Mouse (Mus musculus) stomach, embryonic 16.5 days (tissue): ENCODE data around the gene Dennd2a. TPM values are rescaled to one million over a fixed set of nuclear protein-coding genes. Genes with fewer than 3 reads are reported as not detected.
A peak's percentile ranks its signal among the peaks of the same experiment; 100 is the strongest.

Experiments used
- ATAC-seq: fragments of 200-750 bp; cut with Nextera tagmentation; 2 replicates; pipeline ENCODE4 v1.8.0; 2017; ENCODE audit warnings: moderate number of reproducible peaks, moderate TSS enrichment; ENCODE audit not compliant: insufficient read depth, low FRiP score
- H3K27ac ChIP-seq: fragments of 300-500 bp; sonication (generic); 2 replicates; pipeline ENCODE4 v1.5.1; 2014; ENCODE audit warnings: low read length
- H3K27me3 ChIP-seq: fragments of 300-500 bp; sonication (generic); 2 replicates; pipeline ENCODE4 v1.6.1; 2014; ENCODE audit warnings: low read length, control low read depth, mixed read lengths; ENCODE audit not compliant: control insufficient read depth, insufficient read depth
- H3K36me3 ChIP-seq: fragments of 300-500 bp; sonication (generic); 2 replicates; pipeline ENCODE4 v1.6.1; 2014; ENCODE audit warnings: low read length; ENCODE audit not compliant: control insufficient read depth, insufficient read depth
- H3K4me1 ChIP-seq: fragments of 300-500 bp; sonication (generic); 2 replicates; pipeline ENCODE4 v1.6.1; 2014; ENCODE audit warnings: low read length, control low read depth, mixed read lengths; ENCODE audit not compliant: control insufficient read depth, insufficient read depth
- H3K4me2 ChIP-seq: fragments of 300-500 bp; sonication (generic); 2 replicates; pipeline ENCODE4 v1.6.1; 2014; ENCODE audit warnings: low read depth, low read length, mixed read lengths
- H3K4me3 ChIP-seq: fragments of 300-500 bp; sonication (generic); replicated peaks from 2 replicates; pipeline ENCODE4 v1.5.1; 2014; ENCODE audit warnings: mild to moderate bottlenecking, low read length
- H3K9ac ChIP-seq: fragments of 300-500 bp; sonication (generic); 2 replicates; pipeline ENCODE4 v1.6.1; 2014; ENCODE audit warnings: low read length
- H3K9me3 ChIP-seq: fragments of 300-500 bp; sonication (generic); replicated peaks from 2 replicates; pipeline ENCODE4 v1.6.1; 2016; ENCODE audit warnings: low read length, control low read depth; ENCODE audit not compliant: control insufficient read depth
- WGBS: fragments of 180-500 bp; shearing (Covaris S2); extraction: QIAGEN DNeasy Blood & Tissue Kit; methylation state at CpG from one replicate; pipeline ENCODE4 v1.1.7; 2014; 5-methylcytosine and 5-hydroxymethylcytosine counted together
- polyA plus RNA-seq: library from polyadenylated mRNA; unstranded; fragments of >200 nt; fragmentation: Nextera tagmentation; extraction: Ambion mirVana; gene quantifications from 2 replicates; pipeline ENCODE4 v1.2.1, GENCODE M21; 2015

Gene Dennd2a
- polyA plus RNA-seq, 1 experiment from 2014 or later: 10.8 TPM

DNA sequence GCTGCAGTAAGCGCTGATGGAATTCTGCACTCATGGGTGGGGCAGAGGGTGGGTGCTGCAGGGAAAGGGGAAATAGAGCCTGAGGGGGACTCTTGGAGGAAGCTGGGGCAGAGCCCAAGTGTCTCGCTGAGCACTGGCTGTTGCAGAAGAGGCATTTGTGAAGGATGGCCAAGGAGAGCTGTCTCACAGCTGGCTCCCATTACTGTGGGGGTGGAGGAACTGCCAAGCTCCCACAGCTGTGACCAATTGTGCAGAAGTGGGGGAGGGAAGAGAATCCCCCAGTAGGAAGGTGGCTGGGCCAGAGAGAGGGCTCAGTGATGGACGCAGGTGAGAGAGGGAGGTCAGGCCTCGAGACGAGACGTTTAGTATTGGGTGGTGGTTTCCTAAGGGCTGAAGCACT lies 83.2 kb downstream of the Dennd2a start:
- no peak overlapping the region for H3K27ac ChIP-seq
- H3K9ac ChIP-seq: no peak overlapping the region
- peaks cover 5% of the 10 kb centered on the region; the same call in 1 of the 2 replicates for H3K36me3 ChIP-seq
- H3K4me3 ChIP-seq: no peak overlapping the region
- H3K27me3 ChIP-seq: no peaks in the 10 kb centered on the region
- peak; percentile 59; the same call in 1 of the 2 replicates for ATAC-seq
- WGBS: 48% methylated on average over 6 of the region's 6 CpGs
- H3K4me2 ChIP-seq: no peak overlapping the region
- H3K4me1 ChIP-seq: peaks cover 2% of the 10 kb centered on the region; the same call in 1 of the 2 replicates
- no peaks in the 10 kb centered on the region for H3K9me3 ChIP-seq

DNA sequence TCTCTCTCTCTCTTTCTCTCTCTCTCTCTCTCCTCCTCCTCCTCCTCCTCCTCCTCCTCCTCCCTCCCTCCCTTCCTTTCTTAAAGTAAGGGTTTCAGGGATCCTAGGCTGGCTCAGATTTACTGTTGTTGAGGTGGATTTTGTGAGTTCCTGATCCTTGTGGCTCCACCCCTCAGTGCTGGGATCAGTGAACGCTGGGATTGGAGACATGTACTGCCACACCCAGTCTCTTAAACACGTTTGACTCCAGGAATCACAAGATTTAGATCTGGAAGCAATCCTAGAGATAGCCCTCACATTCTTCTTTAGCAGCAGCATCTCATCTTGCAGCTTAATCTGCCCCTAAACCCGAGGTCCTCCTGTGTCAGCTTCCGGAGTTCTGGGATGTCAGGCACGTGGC lies 84.8 kb downstream of the Dennd2a start:
- WGBS: 56% methylated on average over 5 of the region's 5 CpGs
- Histone ChIP-seq H3K27me3 (no peaks in the 10 kb centered on the region), H3K36me3 (peaks cover 11% of the 10 kb centered on the region), H3K4me1 (peaks cover 2% of the 10 kb centered on the region; the same call in 1 of the 2 replicates), H3K27ac (no peak overlapping the region), H3K4me2 (no peak overlapping the region), H3K9me3 (no peaks in the 10 kb centered on the region), H3K4me3 (no peak overlapping the region), H3K9ac (no peak overlapping the region)
- ATAC-seq: no peak

DNA sequence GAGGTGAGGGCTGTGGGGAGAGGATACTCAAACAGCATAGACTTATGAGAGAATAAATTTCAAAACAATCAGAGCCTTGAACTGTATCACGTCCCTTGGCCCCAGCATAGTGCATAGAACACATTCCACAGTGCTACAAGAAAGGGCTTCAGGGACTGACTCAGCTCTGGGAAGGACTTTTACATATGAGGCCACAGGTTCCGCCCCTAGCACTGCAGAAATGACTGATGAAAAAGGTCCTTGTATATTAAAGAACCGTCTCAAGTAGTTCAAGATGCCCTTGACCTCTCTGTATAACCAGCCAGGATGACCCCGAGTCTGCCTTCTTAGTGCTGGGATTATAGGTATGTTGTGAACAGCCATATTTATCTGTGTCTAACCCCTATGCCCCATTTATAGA lies 85.4 kb downstream of the Dennd2a start:
- WGBS: 64% methylated on average over 4 of the region's 4 CpGs
- Histone ChIP-seq H3K27me3 (no peaks in the 10 kb centered on the region), H3K9me3 (no peaks in the 10 kb centered on the region), H3K9ac (no peak overlapping the region), H3K27ac (no peak overlapping the region), H3K4me2 (no peak overlapping the region), H3K4me1 (0 out of 2 replicates have a peak, but pooled peaks cover 2% of the 10 kb centered on the region), H3K36me3 (peaks cover 11% of the 10 kb centered on the region), H3K4me3 (no peak overlapping the region)
- no peak for ATAC-seq

DNA sequence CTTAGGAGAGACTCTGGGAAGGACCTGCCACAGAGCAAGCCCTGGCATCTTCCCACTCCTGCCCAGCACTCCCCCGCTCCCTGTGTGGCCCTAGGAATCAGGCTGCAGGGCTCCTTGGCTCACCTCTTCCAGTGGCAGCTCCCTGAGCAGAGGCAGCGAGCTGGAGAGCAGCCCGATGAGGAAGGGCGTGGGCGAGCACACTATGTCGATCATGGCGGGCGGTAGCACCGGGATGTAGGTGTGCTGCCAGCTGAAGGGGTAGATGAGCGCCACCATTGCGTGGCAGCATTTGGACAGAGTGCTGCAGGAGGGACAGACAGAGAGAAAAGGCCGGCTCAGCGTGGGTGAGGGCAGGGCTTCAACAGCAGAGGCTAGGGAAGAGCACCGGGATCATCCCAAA lies 87.6 kb downstream of the Dennd2a start:
- H3K36me3 ChIP-seq: peaks cover 11% of the 10 kb centered on the region
- 92% methylated on average over 14 of the region's 14 CpGs for WGBS
- no peak overlapping the region for H3K4me3 ChIP-seq
- H3K4me1 ChIP-seq: no peaks in the 10 kb centered on the region
- H3K27ac ChIP-seq: no peak overlapping the region
- H3K4me2 ChIP-seq: no peak overlapping the region
- H3K27me3 ChIP-seq: no peaks in the 10 kb centered on the region
- H3K9me3 ChIP-seq: no peaks in the 10 kb centered on the region
- H3K9ac ChIP-seq: no peak overlapping the region
- no peak for ATAC-seq

DNA sequence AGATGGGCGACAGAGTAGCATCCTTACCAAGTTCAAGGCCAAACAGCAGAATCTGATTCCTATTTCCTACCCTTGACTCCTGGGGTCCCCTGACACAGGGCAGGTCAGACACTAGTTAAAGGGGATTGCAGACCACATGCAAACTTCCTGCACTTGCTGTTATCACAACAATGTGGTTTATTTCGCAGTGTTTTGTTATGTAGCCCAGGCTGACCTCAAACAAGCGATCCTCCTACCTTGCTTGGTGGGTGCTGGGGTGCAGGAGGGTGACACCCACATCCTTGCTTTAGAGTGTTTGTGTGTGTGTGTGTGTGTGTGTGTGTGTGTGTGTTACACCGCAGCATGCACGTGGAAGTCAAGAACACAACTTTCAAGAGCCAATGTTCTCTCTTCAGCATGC lies 88.2 kb downstream of the Dennd2a start:
- H3K27me3 ChIP-seq: no peaks in the 10 kb centered on the region
- peaks cover 11% of the 10 kb centered on the region for H3K36me3 ChIP-seq
- ATAC-seq: no peak
- no peak overlapping the region for H3K27ac ChIP-seq
- H3K9ac ChIP-seq: no peak overlapping the region
- no peaks in the 10 kb centered on the region for H3K9me3 ChIP-seq
- WGBS: 84% methylated on average over 5 of the region's 5 CpGs
- no peak overlapping the region for H3K4me2 ChIP-seq
- H3K4me3 ChIP-seq: no peak overlapping the region
- H3K4me1 ChIP-seq: no peaks in the 10 kb centered on the region

DNA sequence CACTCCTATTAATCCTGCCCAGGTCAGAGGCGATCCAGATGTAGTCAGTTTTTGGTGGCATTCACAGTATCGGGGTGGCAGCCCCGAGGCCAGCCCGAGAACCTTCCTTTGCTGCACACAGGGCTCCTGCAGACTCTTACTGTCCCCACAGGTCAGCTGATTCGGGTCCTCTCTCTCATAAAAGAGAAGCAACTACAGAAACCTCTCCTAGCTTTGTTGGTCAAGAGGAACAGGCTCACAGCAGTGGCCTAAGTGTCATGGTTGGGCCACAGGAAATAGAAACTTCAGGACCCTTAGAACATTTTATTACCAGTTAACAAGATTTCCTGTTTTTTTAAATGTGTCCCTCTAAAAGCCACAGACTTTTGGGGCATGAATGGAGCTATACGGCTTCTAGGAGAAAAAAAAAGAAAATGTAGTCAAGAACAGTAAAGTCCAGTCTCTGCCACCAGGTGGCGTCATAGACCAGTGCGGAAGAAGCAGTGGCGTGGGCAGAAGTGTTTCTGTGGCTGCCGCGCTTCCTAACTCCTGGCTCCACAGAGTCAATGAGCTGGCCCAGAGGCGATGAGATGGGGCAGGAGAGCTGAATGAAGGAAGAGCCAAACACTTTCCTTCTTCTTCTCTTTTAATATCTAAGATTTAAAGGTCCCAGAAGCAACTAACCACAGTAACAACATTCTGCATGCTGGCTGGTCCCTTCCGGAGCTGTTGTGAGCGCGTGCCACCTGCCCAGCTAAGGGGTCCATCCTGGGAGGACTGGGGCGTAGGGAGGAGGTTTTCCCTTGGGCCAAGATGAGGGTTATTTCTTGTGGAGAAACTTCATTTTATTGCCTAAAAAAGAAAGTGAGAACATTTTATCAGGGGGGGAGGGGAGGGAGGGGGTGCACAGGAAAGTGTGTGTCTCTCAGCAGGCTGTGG lies 94.8 kb downstream of the Dennd2a start:
- 0 out of 2 replicates have a peak, but pooled peaks cover 4% of the 10 kb centered on the region for H3K36me3 ChIP-seq
- no peak overlapping the region for H3K4me2 ChIP-seq
- ATAC-seq: peak; percentile 44; the same call in 1 of the 2 replicates

DNA sequence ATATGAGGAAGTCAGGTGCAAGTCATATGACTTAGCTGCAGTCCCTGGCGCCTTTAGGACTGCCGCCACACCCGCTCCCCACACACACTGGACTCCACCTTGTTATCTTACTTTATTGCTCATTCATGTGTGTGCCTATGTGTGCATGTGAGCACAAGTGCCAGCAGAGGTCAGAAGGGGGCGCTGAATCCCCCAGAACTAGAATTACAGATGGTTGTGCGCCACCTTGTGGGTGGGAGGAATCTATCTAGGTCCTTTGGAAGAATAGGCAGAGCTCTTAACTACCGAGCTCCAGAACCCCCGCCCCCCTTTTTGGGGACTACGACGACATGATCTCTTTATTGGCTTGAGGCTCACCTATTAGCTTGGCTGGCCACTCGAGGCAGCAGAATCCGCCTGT lies 97.6 kb downstream of the Dennd2a start:
- Histone ChIP-seq H3K9me3 (peaks cover 3% of the 10 kb centered on the region; the same call in 1 of the 2 replicates), H3K27ac (no peak overlapping the region), H3K4me3 (no peak overlapping the region), H3K4me2 (no peak overlapping the region), H3K9ac (no peak overlapping the region), H3K36me3 (0 out of 2 replicates have a peak, but pooled peaks cover 4% of the 10 kb centered on the region), H3K4me1 (no peaks in the 10 kb centered on the region), H3K27me3 (no peaks in the 10 kb centered on the region)
- ATAC-seq: no peak
- 96% methylated on average over 11 of the region's 11 CpGs for WGBS

More for the DNA sequence above, 94.8 kb downstream of the Dennd2a start:
- Histone ChIP-seq H3K27me3 (no peaks in the 10 kb centered on the region), H3K27ac (no peak overlapping the region), H3K4me1 (no peaks in the 10 kb centered on the region), H3K9ac (no peak overlapping the region), H3K9me3 (peaks cover 3% of the 10 kb centered on the region; the same call in 1 of the 2 replicates), H3K4me3 (no peak overlapping the region)
- WGBS: 50% methylated on average over 16 of the region's 16 CpGs

DNA sequence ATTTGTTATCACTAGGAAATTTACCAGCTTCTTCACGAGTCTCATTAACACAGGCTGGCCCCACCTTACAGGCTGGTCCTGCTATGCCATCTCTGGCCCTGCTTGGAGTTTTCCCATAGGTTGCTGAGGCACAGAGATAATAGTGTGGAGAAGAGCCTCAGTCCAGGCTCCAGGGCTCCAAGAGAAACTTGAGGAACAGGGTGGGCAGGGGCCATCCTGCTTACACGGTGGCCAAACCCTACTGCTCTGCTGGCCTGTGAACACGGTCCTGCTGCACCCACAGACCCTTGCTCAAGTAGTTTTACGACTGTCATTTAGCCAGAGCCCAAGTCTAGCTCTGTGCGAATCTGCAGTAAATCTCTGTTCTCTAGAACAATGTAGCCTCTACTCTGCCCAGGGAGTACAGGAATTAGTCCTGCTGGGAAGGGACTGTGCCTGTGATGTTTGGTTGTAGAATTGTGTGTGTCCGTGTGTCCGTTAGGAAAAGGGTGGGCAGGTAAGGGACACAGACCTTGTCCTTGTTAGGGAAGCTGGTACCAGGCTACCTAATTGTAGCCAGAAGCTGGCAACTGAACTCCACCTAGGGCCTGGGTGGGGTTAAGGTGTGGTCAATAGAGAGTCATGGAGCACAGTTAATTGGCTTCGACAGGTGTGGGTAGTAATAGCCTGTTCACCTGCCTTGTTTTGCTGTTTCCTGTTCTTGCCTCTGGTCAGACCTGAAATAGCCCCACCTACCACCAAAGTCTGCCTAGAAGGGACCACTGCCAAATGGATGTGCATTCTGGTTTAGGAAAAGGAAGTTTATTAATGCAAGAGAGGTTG lies 102.1 kb downstream of the Dennd2a start:
- Histone ChIP-seq H3K36me3 (0 out of 2 replicates have a peak, but pooled peaks cover 4% of the 10 kb centered on the region), H3K4me2 (no peak overlapping the region), H3K27me3 (no peaks in the 10 kb centered on the region), H3K9me3 (peaks cover 3% of the 10 kb centered on the region; the same call in 1 of the 2 replicates), H3K27ac (no peak overlapping the region), H3K4me3 (no peak overlapping the region), H3K4me1 (no peaks in the 10 kb centered on the region), H3K9ac (no peak overlapping the region)
- ATAC-seq: no peak
- 65% methylated on average over 8 of the region's 8 CpGs for WGBS

DNA sequence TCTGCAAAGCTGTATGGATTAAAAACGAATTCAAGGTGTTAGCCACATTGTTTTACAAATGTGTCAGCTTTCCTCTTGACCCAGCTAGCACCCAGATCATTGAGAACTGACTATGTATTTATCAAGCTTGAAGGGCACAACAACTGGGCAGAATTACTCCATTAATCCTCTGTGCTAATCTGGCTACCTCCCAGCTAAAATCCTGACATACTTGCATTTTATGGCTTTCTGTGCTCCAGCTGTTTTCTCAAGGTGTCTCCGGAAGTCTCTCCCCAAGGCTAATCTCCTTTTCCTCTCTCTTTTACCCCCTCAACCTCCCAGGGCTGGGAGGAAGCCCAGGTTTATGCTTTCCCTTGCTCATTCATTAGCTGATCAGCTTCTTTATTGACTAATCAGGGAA lies 103.1 kb downstream of the Dennd2a start:
- H3K9ac ChIP-seq: no peak overlapping the region
- ATAC-seq: no peak
- WGBS: 46% methylated on average over 2 of the region's 2 CpGs
- H3K27me3 ChIP-seq: no peaks in the 10 kb centered on the region
- H3K4me2 ChIP-seq: no peak overlapping the region
- H3K36me3 ChIP-seq: no peaks in the 10 kb centered on the region
- H3K27ac ChIP-seq: no peak overlapping the region
- H3K4me1 ChIP-seq: no peaks in the 10 kb centered on the region
- H3K9me3 ChIP-seq: no peaks in the 10 kb centered on the region
- no peak overlapping the region for H3K4me3 ChIP-seq
